Mouse (Mus musculus): ENCODE measurements around the gene Zfand2b. TPM values are rescaled to one million over a fixed set of nuclear protein-coding genes. Genes with fewer than 3 reads are reported as not detected.

Zfand2b gene
- total and polyA plus RNA-seq, 3 experiments = 15.7 to 40.7 (median 19.5) TPM

DNA sequence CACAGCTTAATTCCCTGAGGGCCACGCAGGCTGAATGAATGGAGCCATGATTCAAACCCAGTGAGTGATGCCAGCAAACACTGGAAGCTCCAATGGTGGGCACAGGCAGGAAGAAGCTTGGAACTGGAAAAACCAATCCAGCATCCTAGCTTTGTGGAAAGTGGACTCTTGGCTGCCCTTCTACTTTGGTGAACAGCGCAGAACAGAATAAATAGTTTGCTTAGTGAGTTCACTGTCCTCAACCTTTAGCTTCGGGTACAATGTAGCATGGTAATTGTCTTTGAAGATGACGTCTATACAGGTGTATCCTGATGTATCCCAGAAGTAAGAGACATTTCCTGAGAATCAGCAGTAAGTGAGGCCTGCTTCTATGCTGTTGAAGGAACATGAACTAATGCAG is 19.7 kb upstream of the Zfand2b start:
- Histone ChIP-seq H3K27me3 (replicated peaks) (no peaks in the 10 kb centered on the region), H3K36me3 (replicated peaks in 1 of 2; ENCODE audit: control insufficient read depth in 1 of 2, insufficient read depth in 1 of 2, low read length in 1 of 2) (peaks cover 44 to 58% of the 10 kb centered on the region in 2 experiments), H3K9ac (ENCODE audit: insufficient read depth, low read depth) (no peak overlapping the region), H3K79me2 (replicated peaks; ENCODE audit: control insufficient read depth, extremely low read depth, insufficient read depth, poor library complexity, severe bottlenecking) (no peaks in the 10 kb centered on the region), H3K4me3 (replicated peaks in 1 of 3; ENCODE audit: low read depth in 2 of 3, low read length in 2 of 3, poor library complexity in 1 of 3) (no peak overlapping the region), H3K9me3 (replicated peaks; ENCODE audit: low read length) (no peaks in the 10 kb centered on the region), H3K4me1 (ENCODE audit: control insufficient read depth in 1 of 2, insufficient read depth in 2 of 2) (peaks cover 2 to 8% of the 10 kb centered on the region in 2 experiments; a peak in 1 of 4 replicates), H3K27ac (ENCODE audit: insufficient read depth, low read depth) (no peak overlapping the region), H3K4me2 (ENCODE audit: insufficient read depth, low read depth, poor library complexity, severe bottlenecking) (no peak overlapping the region)
- dilution Hi-C loops (cut with MboI; ENCODE audit: extremely low pct_ligation_motif_present, extremely low pct_unique_long_range_greater_than_20kb, low sequenced_read_pairs) = no loop called here
- in situ Hi-C loops (cut with MboI; ENCODE audit: low pct_ligation_motif_present, low pct_unique_long_range_greater_than_20kb, low sequenced_read_pairs) = no loop called here
- TF ChIP-seq NELFE (IDR thresholded peaks at IDR 0.05; ENCODE audit: low read depth, low read length) = no peak
- no peak for TF ChIP-seq ZMIZ1 (IDR thresholded peaks at IDR 0.05; ENCODE audit: low read depth, low read length)
- no peak for TF ChIP-seq POLR2A (IDR thresholded peaks at IDR 0.05; ENCODE audit: low read depth, low read length)
- TF ChIP-seq JUND (conservative IDR thresholded peaks at IDR 0.05; ENCODE audit: low read depth, low read length) = no peak
- TF ChIP-seq CTCF (conservative IDR thresholded peaks at IDR 0.05 in 1 of 2, IDR thresholded peaks at IDR 0.05 in 1 of 2; ENCODE audit: low read depth in 2 of 2, low read length in 2 of 2) = no peak
- no peak for TF ChIP-seq PAX5 (IDR thresholded peaks at IDR 0.05; ENCODE audit: low read length)
- no peak for TF ChIP-seq KAT2A (IDR thresholded peaks at IDR 0.05; ENCODE audit: insufficient replicate concordance, low read length)
- TF ChIP-seq ZC3H11A (IDR thresholded peaks at IDR 0.05; ENCODE audit: low read depth, low read length) = no peak
- no peak for TF ChIP-seq RAD21 (IDR thresholded peaks at IDR 0.05; ENCODE audit: low read depth, low read length)
- no peak for TF ChIP-seq TCF12 (IDR thresholded peaks at IDR 0.05; ENCODE audit: low read depth, low read length)
- no peak for TF ChIP-seq ZKSCAN1 (IDR thresholded peaks at IDR 0.05; ENCODE audit: borderline replicate concordance, low read depth, low read length)
- TF ChIP-seq USF2 (conservative IDR thresholded peaks at IDR 0.05; ENCODE audit: low read depth, low read length) = no peak
- no peak for TF ChIP-seq UBTF (IDR thresholded peaks at IDR 0.05; ENCODE audit: low read depth, low read length)
- TF ChIP-seq SIN3A (IDR thresholded peaks at IDR 0.05; ENCODE audit: low read length) = no peak
- TF ChIP-seq E2F4 (IDR thresholded peaks at IDR 0.05; ENCODE audit: insufficient replicate concordance, low read depth, low read length) = no peak
- TF ChIP-seq MAZ (IDR thresholded peaks at IDR 0.05; ENCODE audit: low read depth, low read length) = no peak
- no peak for TF ChIP-seq USF1 (IDR thresholded peaks at IDR 0.05; ENCODE audit: low read depth, low read length)
- no peak for TF ChIP-seq BHLHE40 (IDR thresholded peaks at IDR 0.05; ENCODE audit: low read depth, low read length)
- no peak for TF ChIP-seq MXI1 (IDR thresholded peaks at IDR 0.05; ENCODE audit: low read depth, low read length)
- no peak for DNase-seq (ENCODE audit: extremely low read depth)

DNA sequence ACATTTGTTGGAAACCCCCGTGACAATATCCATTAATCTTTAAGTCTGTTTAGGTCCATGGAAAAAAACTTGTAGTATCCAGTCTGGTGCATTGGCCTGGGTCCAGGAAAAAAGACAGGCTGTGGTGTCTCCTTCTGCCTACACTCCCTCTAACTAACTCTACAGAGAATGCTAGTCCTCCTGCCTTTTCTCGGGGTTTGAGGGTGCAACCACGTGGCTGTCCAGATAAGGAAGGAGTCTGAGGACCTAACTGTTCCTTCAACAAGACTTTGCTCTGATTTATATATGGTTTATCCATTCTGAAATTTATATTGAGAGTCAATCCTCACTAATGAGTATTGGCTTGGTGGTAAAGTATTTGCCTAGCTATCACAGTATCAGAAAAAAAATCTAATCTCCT is 12.6 kb upstream of the Zfand2b start:
- no peak for TF ChIP-seq ZMIZ1 (IDR thresholded peaks at IDR 0.05; ENCODE audit: low read depth, low read length)
- TF ChIP-seq CHD1 (IDR thresholded peaks at IDR 0.05; ENCODE audit: low read depth, low read length) = no peak
- no peak for TF ChIP-seq JUND (conservative IDR thresholded peaks at IDR 0.05; ENCODE audit: low read depth, low read length)
- TF ChIP-seq HCFC1 (IDR thresholded peaks at IDR 0.05; ENCODE audit: low read depth, low read length) = no peak
- TF ChIP-seq RCOR1 (conservative IDR thresholded peaks at IDR 0.05; ENCODE audit: low read depth, low read length) = no peak
- TF ChIP-seq E2F4 (IDR thresholded peaks at IDR 0.05; ENCODE audit: insufficient replicate concordance, low read depth, low read length) = no peak
- TF ChIP-seq BHLHE40 (IDR thresholded peaks at IDR 0.05; ENCODE audit: low read depth, low read length) = no peak
- no peak for TF ChIP-seq MXI1 (IDR thresholded peaks at IDR 0.05; ENCODE audit: low read depth, low read length)
- no peak for TF ChIP-seq TBP (conservative IDR thresholded peaks at IDR 0.05; ENCODE audit: low read depth, low read length)
- TF ChIP-seq MAZ (IDR thresholded peaks at IDR 0.05; ENCODE audit: low read depth, low read length) = no peak
- no peak for TF ChIP-seq CHD2 (IDR thresholded peaks at IDR 0.05; ENCODE audit: low read length)
- no peak for TF ChIP-seq ELF1 (IDR thresholded peaks at IDR 0.05; ENCODE audit: low read depth, low read length)
- no peak for TF ChIP-seq NRF1 (IDR thresholded peaks at IDR 0.05; ENCODE audit: low read depth, low read length)
- TF ChIP-seq NELFE (IDR thresholded peaks at IDR 0.05; ENCODE audit: low read depth, low read length) = no peak
- dilution Hi-C loops (cut with MboI; ENCODE audit: extremely low pct_ligation_motif_present, extremely low pct_unique_long_range_greater_than_20kb, low sequenced_read_pairs) (no loop called here), in situ Hi-C loops (cut with MboI; ENCODE audit: low pct_ligation_motif_present, low pct_unique_long_range_greater_than_20kb, low sequenced_read_pairs) (no loop called here)
- no peaks in the 10 kb centered on the region for H3K36me3 ChIP-seq (replicated peaks in 1 of 2; ENCODE audit: control insufficient read depth in 1 of 2, insufficient read depth in 1 of 2, low read length in 1 of 2)
- no peak for DNase-seq (ENCODE audit: extremely low read depth)
- no peak overlapping the region for H3K9ac ChIP-seq (ENCODE audit: insufficient read depth, low read depth)
- no peak overlapping the region for H3K27ac ChIP-seq (ENCODE audit: insufficient read depth, low read depth)
- H3K27me3 ChIP-seq (replicated peaks) = no peaks in the 10 kb centered on the region
- H3K9me3 ChIP-seq (replicated peaks; ENCODE audit: low read length) = no peaks in the 10 kb centered on the region
- H3K4me3 ChIP-seq (replicated peaks in 1 of 3; ENCODE audit: low read depth in 2 of 3, low read length in 2 of 3, poor library complexity in 1 of 3) = no peak overlapping the region
- H3K4me1 ChIP-seq (ENCODE audit: control insufficient read depth in 1 of 2, insufficient read depth in 2 of 2) = no peaks in the 10 kb centered on the region
- H3K79me2 ChIP-seq (replicated peaks; ENCODE audit: control insufficient read depth, extremely low read depth, insufficient read depth, poor library complexity, severe bottlenecking) = no peaks in the 10 kb centered on the region
- no peak overlapping the region for H3K4me2 ChIP-seq (ENCODE audit: insufficient read depth, low read depth, poor library complexity, severe bottlenecking)
